Mouse (Mus musculus): ENCODE results near the gene Rnf185.

The Rnf185 gene

DNA sequence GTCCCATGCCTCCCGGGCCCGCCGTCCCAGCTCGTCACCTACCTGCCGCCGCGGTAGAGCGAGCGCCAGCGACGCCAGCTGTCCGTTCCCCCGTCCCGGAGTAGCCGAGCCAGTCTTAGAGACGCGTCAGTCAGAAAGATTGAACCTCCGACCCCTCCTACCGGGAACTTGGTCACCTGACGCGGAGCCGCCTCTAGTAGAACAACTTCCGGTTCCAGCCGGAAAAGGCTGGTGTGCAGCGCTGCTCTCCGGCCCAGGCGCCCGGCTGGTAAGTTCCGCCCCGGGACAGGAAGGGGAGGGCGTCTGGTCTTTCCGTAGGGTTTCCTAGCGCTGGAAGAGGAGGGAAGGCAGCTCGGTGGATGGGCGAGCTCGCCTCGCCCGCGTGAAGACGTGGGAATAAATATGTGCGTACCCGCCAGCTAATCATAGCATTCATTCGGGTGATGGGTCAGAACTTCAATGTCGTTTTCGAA, at the start of gene Rnf185:
Gene Rnf185, minus strand, starts transcription at position 197 of the 473 bp plus-strand sequence.
- DNase-seq: peak; percentile 89 to 91

DNA sequence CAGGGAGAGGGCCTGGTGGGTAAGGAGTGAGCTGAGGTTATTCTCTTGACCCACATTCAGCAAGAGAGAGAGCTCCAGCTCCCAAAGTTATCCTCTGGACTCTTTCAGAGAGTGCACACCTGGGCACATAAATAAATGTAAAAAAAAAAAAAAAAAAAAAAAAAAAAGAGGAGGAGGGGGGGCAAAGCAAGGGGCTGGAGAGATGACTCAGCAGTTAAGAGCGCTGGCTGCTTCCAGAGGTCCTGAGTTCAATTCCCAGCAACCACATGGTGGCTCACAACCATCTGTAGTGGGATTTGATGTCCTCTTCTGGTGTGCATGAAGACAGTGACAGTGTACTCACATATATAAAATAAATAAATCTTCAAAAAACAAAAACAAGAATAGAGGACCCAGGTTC, 45.1 kb upstream of the Rnf185 start:
- DNase-seq: no peak

DNA sequence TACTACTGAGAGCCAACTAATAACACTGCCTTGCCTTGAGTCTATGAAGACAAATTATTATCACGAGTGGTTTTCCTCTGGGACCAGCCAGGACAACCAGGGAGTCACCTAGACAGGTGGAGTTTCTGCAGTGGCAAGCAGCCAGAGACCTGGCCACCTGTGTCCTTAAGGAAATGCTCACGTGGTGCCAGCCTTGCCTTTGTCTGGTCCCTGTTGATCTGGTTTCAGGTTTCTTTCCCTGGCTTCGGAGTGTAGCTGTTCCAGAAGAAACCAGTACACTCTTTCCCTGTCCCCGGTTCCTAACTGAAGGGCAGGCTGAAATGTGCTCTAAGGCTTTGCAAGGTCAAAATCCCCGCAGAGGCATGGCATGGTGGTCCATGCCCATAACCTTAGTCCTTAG, 44.6 kb upstream of the Rnf185 start:
- peak in 1 of 2 experiments; percentile 36 for DNase-seq

DNA sequence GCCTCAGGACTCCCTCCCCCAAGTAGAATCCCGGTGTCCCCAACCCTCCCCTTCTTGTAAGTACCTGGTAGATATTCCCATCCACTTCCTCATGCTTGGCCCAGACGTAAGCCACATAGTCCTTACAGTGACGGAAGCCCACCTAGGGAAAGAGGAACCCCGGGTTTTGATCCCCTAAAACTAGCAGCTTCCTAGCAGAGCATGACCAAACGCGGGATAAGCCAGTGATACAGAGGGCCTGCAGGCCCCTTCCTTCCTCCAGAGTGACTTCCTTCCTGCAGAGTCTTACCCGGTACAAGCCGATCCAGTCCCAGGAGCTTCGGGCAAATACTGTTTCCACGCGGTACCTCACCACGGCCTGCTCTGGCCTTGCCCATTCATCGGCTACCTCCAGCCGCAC, 43.3 kb upstream of the Rnf185 start:
- DNase-seq: no peak

DNA sequence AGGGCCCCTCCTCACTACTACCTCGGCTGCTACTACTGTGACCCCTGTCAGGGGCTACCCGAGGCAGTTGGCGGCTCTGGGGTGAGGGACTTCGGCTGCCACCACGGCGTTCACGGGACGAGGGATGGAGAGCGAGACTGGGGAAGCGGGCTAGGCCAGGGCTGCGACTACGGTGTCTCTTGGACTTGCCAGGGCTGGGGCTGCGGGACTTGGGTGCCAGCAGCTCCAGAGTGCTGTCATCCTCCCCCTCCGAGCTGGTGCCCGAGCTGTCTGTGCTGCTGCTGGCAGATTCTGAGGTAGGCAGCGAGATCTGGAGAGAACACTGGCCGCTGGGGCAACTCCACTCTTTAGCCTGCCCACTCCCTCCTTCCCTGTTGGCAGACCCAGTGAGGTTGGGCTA, 42.7 kb upstream of the Rnf185 start:
- no peak for DNase-seq

DNA sequence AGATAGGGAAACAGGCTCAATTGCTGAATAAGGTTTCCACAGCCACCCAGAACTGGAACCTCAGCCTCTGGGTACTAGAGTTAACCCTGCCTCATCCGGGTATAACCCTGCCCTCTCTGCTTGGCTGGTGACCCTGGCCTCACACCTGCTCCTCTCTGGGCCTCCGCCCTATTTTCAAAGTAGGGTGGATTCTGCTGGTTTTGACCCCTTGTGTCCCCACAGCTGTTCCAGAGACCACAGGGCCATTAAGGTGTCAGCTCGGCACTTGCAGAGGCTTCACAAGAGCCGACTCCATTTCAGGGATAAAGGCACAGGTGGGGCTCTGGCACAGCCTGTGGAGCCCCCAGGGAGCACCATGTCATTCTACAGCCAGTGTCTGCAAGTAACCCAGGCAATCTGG, 40.6 kb upstream of the Rnf185 start:
- DNase-seq: no peak

DNA sequence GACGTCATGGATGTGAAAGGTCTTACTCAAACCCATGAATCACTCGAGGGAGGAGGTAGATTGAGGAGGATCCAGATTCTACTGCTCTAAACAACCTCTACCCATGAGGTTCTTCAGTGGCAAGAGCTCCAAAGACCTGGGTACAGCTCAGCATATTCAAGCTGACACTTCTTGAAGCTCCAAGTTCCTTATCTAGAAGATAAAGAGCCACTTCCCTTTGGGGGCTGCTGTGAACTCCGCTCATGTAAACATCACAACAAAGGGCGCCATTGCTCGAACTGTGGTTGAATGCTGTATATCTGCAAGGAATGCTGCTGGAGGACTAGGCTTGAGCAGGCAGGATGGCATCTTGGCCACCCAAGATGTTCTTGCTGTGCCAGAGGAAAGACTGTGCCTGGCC, 36.9 kb upstream of the Rnf185 start:
- DNase-seq: no peak

DNA sequence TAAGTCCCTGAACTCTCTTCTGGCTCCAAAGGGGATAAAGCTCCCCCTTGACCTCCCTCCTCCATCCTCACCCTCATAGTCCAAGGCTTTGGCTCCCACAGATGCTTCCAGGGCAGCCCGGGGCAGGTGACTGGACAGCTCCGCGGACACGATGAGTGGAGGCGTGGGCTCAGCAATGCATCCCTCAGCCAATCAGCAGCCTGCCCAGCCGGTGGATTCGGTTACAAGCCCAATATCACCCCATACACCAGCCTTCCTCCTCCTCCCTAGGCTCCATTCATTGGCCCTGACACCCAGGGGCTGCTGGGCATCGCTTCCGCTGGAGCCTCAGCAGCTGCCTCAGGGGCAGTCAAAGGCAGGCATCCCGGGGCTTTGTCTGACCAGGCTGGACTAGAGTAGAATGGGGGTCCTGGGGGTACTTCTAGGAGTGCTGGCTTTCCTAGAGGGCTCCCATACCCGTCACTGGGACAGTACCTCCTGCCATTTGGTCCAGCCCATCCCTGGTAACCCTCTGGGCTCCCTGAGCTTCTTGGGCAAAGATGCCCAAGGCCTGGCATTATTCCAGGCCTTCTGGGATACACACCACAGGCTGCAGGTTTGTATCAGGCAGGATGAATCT, 35.9 kb upstream of the Rnf185 start, which contains the start of gene Pla2g3:
Gene Pla2g3, plus strand, starts transcription at position 333 of the 619 bp plus-strand sequence.
- peak; percentile 31 to 43 for DNase-seq

DNA sequence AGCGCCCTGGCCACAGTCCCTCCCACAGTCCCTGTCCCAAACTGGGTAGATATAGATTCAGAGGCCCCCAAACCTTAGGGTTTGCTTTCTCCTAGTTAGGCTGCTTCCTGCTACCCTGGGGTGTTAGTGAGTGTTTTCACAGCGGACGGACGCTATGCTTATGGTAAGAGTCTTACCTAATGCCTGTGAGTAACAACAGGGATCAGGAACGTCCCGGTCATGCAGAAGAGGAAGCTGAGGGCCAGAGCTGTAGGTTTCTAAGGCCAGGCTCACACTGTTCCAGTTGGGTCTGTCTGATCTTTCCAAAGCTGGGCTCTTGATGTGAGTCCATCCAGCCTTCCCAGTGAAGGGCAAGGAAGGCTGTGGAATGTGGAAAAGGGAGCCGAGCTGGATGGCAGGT, 34.2 kb upstream of the Rnf185 start:
- DNase-seq: no peak

DNA sequence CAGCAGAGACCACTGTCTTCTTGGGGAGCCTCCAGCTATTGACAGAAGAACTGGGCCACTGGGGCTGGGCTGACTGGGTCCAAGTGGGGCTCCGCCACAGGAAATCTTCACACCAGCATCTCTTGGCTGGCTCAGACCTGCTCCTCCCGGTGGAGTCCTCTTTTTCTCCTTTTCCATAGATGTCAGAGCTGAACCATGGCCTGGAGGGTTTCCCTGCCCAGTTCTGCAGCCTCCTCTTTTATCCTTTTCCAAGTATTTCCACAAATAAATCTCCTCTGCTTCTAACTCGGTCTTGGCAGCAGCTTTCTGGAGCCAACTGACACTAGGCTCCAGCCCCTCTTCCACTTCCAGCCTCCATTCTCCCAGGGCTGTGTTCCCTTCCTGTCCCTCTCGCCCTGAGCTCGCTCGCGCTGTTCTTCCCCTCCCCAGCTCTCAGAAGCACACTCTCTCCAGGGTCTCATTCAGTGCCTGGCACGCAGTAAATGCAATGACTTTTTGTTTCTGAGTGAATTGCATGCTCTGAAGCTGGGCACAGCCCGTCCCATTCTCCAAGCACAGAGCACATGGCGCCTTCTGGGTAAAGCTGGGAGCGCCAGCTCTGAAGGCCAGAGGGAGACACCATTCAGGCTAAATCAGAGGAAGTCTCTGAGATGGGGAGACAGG, 31.9 kb upstream of the Rnf185 start:
- DNase-seq: no peak

DNA sequence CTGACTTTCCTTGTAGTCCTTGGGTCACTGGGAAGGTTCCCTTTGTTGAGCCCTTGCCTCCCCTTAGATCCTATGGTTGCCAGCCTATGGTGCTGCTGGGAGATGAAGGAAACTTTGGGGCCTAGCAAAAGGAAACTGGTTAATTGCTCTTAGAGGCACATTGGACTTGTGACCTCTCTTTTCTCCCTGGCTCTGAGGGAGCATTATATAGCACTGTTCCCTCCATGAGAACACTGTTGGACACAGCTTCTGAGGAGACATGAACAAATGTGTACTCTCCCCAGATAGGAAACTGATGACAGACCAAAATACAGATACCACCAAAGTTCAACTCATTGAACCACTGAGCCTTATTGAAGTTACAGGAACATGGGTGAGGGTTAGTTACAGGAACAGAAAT, 23.3 kb upstream of the Rnf185 start:
- no peak for DNase-seq

DNA sequence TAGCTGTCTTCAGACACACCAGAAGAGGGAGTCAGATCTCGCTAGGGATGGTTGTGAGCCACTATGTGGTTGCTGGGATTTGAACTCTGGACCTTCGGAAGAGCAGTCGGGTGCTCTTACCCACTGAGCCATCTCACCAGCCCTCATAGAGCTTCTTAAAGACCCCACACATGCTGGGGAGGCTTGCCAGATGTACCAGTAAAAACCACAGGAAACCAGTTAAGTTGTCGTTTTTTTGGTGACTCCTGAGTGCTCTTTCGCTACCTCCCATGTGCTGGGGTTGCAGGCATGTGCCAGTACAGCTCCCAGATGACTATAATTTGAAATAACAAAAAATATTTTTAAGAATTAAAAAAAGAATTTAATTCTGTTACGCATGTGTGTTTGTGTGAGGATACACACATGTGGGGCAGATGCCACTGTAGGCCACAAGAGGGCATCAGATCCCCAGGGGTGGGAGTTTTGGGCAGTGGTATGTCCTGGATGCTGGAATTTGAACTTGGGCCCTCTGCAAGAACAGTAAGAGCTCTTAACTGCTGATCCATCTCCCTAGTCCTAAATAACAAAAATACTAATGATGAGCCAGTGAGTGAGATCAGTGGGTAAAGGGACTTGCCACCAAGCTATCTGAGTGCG, 22.4 kb upstream of the Rnf185 start:
- DNase-seq: no peak

DNA sequence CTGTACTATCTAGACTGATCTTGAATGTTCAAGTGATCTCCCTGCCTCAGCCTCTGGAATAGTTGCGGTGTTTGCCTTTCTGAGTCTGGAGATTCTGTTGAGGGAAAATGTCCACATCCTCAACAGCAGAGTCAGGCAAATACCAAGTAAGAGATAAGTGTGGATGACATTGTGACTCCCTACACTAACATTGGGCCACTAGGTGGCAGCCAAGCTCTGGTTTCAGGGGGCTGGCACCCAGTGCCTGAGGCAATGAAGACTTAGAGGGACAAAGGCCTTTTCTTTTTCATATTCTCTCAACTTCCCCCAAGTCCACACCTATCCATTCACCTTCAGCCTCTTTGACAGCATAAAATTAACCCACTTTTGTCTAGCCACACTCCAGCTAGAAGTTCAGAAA, 20.3 kb upstream of the Rnf185 start:
- DNase-seq: peak; percentile 92 to 93

DNA sequence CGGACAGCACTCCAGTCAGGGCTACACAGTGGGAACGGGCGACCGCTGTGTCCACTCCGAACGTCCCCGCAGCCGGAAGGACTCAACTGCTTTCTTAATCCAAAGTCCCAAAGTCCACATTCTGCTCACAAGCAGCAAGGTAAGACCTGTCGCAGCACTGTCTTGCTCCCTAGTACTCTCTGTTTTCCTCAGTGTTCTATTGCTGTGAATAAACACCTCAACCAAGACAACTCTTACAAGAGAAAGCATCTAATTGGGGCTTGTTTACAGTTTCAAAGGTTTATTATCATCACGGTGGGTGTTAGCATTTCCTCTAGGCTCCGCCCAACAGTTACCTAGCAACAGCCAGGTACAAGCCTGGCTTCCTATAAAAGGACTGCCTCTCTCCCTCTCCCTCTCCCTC, 19.3 kb upstream of the Rnf185 start:
- no peak for DNase-seq

DNA sequence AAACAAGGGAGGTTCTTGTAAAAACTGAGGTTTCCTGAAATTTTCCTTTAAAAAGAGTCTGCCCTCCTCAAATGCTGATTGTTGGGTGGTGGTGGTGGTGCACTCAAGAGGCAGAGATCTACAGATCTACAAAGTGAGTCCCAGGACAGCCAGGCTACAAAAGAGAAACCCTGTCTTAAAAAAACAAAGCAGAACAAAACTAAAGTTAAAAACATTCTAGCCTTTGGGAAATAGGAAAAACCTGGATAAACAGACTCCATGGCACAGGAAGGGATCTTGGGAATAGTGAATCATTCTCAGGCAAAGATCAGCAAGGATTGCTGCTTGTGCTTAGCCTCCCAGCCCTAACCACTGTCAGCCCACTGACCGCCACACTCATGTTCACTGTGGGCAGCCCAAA, 10.7 kb upstream of the Rnf185 start:
- DNase-seq: no peak

DNA sequence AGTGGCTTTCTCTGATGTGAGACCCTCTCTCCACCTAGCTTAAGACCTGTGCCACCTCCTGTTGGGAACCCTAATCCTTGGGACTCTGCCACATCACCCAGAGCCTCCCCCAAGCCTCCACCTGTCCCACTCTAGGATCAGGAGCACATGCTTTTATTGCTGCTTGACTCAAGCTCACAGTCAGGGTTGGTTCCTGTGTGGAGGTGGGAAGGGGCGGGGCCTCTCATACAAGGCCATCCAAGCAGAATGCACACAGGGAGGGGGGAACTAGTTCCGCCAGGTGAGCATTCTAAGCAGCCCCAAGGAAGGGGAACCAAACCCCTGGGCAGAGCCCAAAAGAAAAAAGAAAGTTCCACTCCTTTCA, 6.9 kb upstream of the Rnf185 start:
- no peak for DNase-seq

DNA sequence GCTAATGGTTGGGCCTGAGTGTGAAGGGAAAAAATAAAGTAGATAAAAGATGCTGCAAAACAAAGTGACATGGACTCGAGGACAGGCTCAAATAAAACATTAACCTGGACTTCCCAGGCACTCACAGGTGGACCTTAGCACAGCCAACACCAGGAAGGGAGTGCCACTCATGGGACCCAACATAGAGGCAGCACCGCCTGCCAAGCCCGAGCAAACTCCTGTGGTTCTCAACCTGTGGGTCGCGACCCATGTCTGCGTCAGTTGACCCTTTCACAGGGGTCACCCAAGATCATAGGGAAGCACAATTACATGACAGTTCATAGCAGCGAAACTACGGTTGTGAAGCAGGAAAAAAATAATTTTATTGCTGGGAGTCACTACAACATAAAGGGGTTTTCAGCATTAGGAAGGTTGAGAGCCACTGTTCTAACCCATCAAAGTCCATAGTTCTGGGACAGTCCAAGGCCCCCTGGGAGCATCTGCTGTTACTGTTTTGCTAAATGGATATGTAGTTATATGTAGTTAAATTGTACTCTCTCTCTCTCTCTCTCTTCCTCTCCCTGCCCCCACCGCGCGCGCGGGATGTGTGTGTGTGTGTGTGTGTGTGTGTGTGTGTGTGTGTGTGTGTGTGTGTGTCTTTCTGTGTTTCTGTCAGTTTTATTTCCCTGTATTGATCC, 6.4 kb upstream of the Rnf185 start:
- DNase-seq: no peak

DNA sequence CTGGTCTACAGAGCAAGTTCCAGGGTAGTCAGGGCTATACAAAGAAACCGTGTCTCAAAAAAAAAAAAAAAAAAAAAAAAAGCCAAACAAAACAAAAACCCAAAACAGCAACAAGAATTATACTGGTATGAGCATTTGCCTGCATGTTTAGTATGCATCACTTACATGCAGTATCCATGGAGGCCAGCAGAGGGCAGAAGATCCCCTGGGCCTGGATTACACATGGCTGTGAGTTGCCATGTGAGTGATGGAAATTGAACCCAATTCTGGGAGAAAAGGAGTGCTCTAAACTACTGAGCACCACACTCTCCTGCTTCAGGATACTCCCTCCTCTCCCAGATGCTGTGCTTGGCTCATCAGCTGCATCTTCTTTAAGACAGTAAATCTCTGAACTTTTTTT, 4.2 kb upstream of the Rnf185 start:
- peak; percentile 78 to 83 for DNase-seq

DNA sequence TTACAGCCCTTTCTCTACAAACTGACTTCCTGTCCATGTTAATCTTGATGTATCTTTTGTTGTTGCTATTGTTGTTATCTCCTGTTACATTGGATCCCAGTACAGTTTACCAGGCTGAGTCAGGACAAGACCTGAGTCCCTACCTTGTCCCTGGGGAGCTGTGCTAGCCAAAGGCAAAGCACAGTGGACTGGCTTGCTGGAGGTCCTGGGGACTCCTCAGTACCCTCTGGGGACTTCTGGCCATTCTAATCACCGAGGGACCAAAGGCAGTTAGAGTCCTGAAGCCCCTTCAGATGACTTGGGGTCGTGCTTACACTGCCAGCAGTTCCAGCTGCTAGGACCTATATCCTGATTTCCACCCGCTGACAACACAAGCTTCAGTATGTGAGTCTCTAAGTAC, 2.3 kb upstream of the Rnf185 start:
- DNase-seq: no peak

DNA sequence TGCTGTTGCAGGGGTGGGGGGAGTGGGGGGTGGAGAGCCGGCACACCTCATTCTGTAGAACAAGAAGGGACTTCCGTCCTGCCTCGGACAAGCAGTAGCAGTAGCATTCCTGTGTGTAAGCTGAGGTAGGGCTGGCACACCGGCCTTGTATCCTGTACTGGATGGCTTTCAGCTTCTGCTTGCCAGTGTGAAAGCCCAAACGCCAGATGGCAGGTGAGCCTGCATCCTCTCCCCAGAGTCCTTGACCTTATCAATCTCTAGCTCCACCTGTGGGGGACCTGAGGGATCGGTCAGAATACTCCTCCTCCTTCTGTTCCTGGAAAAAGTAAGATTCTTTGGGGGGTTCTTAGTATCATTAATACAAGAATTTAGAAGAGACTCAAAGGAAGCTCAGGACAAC, 1.3 kb upstream of the Rnf185 start:
- DNase-seq: peak; percentile 77 to 79

DNA sequence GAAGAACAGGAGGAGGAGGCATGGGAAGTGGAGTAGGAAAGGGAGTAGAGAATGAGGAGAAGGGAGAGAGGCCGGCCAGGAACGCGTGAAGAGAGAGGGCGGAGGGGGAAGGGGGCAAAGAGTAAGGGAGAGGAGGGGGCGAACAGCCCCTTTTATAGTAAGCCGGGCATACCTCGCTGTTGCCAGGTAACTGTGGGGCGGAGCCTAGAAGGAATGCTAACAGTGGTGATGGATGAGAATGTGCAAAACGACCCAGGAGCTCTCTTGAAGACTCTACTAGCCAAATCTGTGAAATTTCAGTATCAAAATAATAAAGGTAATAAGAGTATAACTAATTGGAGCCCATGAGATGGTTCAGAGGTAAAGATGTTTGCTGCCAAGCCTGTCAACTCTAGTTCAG, 606 bp upstream of the Rnf185 start:
- DNase-seq: peak in 1 of 2 experiments; percentile 23

DNA sequence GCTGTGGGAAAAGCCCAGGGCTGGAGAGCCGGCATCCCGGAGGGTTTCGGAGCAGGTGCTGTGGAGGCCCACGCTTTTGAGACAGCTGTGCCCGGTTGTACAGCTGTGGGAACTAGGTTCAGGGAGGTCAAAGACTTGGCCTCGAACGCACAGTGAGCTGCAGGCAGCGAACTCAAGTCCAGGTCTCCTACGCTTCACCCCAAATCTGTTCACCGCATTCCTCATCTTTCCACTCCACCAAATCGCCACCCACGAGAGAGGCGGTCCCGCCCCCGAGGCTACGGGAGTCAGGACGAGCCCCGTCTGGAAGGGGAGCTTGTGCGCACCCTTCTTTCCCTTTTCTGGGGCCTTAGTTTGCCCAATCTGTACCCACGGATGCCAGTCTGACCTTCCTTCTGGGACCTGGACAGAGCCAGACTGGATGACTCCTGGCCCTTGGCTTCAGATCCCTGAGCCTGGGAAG, 431 bp downstream of the Rnf185 start:
- DNase-seq: no peak

DNA sequence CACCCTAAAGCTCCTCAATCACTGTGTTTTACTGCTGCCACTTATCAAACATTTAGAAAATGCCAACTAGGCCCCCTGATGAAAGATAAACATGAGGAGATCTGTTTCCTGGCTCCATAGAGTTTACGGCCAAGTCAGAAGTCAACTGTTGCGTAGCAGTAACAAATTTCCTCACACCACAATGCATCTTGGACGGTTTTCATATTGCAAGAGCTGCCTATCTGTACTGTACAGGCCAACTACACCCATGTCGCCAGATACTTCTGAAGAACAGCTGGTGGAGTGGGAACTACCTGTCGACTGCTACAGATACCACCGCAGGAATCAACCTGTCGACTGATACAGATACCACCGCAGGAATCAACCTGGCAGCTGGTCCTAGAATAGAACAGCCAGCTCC, 7.3 kb downstream of the Rnf185 start:
- no peak for DNase-seq

DNA sequence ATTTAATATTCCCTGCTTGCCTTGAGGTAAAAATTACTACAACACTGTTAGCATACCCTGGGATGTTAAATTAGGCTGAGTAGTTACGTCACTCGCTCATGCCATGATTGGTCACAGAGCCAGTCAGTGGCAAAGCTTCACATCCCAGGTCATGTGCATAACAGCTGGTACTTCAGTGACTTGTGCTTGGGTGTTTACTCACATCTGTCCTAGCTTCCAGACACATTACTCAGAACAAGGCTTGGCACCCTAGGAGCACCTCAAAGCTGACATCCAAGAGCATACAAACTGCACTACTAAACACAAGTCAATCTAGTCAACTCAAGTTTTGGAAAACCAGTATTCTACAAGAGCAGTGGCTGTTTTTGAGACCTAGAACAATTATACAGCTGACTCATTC, 9.1 kb downstream of the Rnf185 start:
- no peak for DNase-seq
